Mouse (Mus musculus) MEL (cell line): ENCODE measurements around the gene Agfg2.

ENCODE experiments used
- E2F4 ChIP-seq: IDR thresholded peaks from 2 replicates; pipeline ENCODE4 v1.6.1; 2011; ENCODE audit warnings: low read depth, low read length, improper control_type of control experiment, borderline replicate concordance
- EP300 ChIP-seq, 2 experiments: IDR thresholded peaks; 2 replicates each; pipeline ENCODE4 v1.6.1; 2011; ENCODE audit warnings: improper control_type of control experiment in 2 of 2, low read length in 2 of 2, low read depth in 1 of 2, mild to moderate bottlenecking in 1 of 2
- ETS1 ChIP-seq: IDR thresholded peaks from 2 replicates; pipeline ENCODE4 v1.6.1; 2012; ENCODE audit warnings: low read depth, mild to moderate bottlenecking, inconsistent platforms, low read length, improper control_type of control experiment, moderate library complexity
- GATA1 ChIP-seq: IDR thresholded peaks from 2 replicates; pipeline ENCODE4 v1.6.1; 2011; ENCODE audit warnings: low read depth, low read length, improper control_type of control experiment
- MAX ChIP-seq: IDR thresholded peaks from 2 replicates; pipeline ENCODE4 v1.6.1; 2011; ENCODE audit warnings: low read length, improper control_type of control experiment
- MAZ ChIP-seq: IDR thresholded peaks from 2 replicates; pipeline ENCODE4 v1.6.1; 2012; ENCODE audit warnings: low read depth, mild to moderate bottlenecking, inconsistent platforms, low read length, improper control_type of control experiment
- MEF2A ChIP-seq: IDR thresholded peaks from 2 replicates; pipeline ENCODE4 v1.6.1; 2014; ENCODE audit warnings: low read depth, mild to moderate bottlenecking, inconsistent platforms, low read length, improper control_type of control experiment; ENCODE audit not compliant: poor library complexity, insufficient replicate concordance, severe bottlenecking; ENCODE audit errors: extremely low read depth
- POLR2A ChIP-seq, 2 experiments: IDR thresholded peaks; 2 replicates each; pipeline ENCODE4 v1.6.1; 2011 to 2012; ENCODE audit warnings: low read length in 2 of 2, mild to moderate bottlenecking in 2 of 2, control low read depth in 1 of 2, improper control_type of control experiment in 1 of 2, low read depth in 1 of 2, moderate library complexity in 1 of 2; ENCODE audit not compliant: control insufficient read depth in 1 of 2, insufficient read depth in 1 of 2, poor library complexity in 1 of 2
- RAD21 ChIP-seq: IDR thresholded peaks from 2 replicates; pipeline ENCODE4 v1.6.1; 2011; ENCODE audit warnings: mild to moderate bottlenecking, low read depth, low read length, improper control_type of control experiment
- RCOR1 ChIP-seq: IDR thresholded peaks from 2 replicates; pipeline ENCODE4 v1.6.1; 2012; ENCODE audit warnings: low read depth, mild to moderate bottlenecking, inconsistent platforms, low read length, improper control_type of control experiment
- USF2 ChIP-seq, 2 experiments: IDR thresholded peaks; 2 replicates each; pipeline ENCODE4 v1.6.1; 2011 to 2012; ENCODE audit warnings: improper control_type of control experiment in 2 of 2, low read length in 2 of 2, borderline replicate concordance in 1 of 2, inconsistent platforms in 1 of 2, low read depth in 1 of 2, mild to moderate bottlenecking in 1 of 2; ENCODE audit not compliant: insufficient read depth in 1 of 2

DNA sequence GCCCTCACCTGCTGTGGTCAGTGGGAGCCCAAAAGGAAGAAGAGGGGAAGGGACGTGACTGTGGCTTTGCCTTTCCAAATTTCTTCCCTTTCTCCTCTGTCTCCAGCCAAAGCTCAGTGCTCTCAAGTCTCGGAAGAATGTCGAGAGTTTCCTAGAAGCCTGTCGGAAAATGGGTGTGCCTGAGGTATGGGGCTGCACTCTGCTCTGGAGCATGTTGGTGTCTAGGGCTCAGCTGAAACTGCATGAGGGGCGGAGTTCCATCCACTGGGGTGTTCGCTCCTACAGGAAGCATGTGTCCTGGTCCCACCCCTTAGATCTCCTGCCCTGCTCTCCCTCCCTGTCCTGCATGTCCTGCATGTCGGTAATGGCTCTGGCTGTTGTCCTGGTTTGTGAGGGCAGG is 45.1 kb downstream of the Agfg2 start:
- TF ChIP-seq MAZ (no peak), E2F4 (no peak), ETS1 (no peak), USF2 (IDR thresholded peaks at IDR 0.05; ENCODE audit: borderline replicate concordance in 1 of 2, insufficient read depth in 1 of 2, low read depth in 1 of 2, low read length in 2 of 2) (no peak), RCOR1 (no peak), POLR2A (IDR thresholded peaks at IDR 0.05; ENCODE audit: control insufficient read depth in 1 of 2, insufficient read depth in 1 of 2, low read depth in 1 of 2, low read length in 2 of 2, poor library complexity in 1 of 2) (no peak), EP300 (IDR thresholded peaks at IDR 0.05; ENCODE audit: low read depth in 1 of 2, low read length in 2 of 2) (no peak), GATA1 (no peak), RAD21 (no peak), MEF2A (no peak), MAX (no peak)
